Mouse (Mus musculus) heart, adult 9 months (tissue): Measurements from ENCODE around the gene Sec24d.
"Not testable (repeated sequence)": the region's sequence is repeated elsewhere in the genome, so short reads cannot be mapped to it uniquely, and the experiment has no call there.

Experiments used
- DNase-seq, 2 experiments: peaks; one replicate each; pipeline ENCODE4 v3.0.0; 2022; ENCODE audit warnings: low spot score in 2 of 2

Sec24d gene

DNA sequence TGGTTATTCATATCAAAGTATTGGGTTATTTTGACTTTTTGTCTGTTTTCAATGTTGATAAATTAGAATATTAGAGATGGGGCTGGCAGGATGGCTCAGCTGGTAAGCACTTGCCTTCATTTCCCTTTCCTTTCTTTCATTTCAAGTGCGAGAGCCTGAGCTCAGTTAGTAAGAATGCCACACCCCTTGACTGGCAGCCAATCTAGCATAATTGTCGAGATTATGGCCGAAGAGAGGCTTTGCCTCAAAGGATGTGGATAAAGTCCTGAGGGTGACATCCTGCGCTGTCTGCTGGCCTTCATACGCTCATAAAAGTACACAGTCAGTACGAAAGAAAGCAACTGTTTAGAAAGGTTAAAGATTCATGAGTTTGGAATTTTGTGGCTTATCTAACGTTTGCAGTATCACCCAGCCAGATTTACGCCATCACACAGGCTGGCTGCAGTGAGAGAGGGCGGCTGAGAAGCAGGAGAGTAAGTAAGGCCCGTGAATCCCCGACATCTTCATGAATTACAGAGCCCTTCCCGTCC lies 71.5 kb downstream of the Sec24d start:
- DNase-seq = no peak

DNA sequence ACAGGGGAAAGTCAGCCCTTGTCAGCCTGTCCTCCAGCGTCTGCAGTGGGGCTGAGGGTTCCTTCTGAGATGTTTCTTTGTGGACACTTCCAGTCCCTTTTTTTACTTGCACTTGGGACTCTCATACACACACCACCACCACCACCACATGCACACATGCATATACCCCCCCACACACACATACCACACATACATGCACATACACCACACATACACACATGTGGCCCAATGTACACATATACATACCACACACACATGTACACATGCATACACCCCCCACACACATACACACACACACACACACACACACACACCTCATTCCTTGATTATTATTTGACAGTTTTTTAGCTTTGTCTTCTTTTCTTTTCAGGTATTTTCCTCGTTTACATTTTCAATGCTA lies 73.8 kb downstream of the Sec24d start:
- DNase-seq = no peak

DNA sequence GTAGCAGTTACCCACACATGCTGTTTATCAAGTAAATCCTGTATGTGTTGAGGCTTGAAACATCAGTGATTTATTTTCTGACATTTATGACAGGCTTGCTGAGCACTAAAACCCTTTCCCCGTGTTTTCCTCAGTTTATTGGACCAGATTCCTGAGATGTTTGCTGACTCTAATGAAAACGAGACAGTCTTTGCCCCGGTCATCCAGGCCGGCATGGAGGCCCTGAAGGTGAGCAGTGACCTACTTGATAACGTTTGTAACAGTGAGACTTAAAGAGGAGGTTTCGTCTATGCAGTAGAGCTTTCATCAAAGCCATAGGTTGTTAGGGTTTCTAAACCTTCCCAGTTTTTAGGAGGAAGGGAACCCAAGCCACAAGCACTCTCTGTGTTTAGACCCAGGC lies 76.4 kb downstream of the Sec24d start:
- DNase-seq = no peak

DNA sequence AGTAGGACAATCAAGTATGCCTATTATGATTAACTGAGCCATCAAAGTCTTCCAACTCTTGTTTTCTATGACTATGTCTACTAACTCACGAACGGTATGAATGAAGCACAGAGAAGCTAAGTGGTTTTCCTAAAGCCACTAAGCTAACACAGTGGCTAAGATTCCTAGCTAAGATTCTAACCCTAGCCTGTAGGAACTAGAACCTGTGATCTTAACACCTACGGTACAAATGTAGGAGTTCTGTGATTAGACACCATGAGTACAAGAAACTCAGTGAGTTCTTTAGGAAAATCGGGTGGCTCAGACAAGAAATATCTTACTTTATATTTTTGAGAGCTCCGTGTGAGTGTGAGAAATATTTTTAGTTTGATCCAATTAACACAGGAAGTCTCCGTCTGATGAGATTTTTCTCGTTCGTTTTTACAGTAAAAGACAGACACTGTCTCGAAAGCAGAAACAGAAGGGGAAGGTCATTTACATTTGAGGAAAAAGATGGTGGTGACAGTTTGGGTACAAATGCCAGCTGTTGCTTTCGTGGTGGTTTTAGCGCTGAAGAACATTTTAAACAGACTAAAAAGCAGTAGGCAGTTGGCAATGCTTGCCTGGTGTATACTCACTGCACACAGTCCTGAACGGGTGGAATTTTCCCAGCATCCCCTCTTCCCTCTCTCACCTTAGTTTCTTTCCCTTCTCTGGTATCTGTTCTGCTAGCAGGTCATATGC lies 81.0 kb downstream of the Sec24d start:
- DNase-seq = no peak

DNA sequence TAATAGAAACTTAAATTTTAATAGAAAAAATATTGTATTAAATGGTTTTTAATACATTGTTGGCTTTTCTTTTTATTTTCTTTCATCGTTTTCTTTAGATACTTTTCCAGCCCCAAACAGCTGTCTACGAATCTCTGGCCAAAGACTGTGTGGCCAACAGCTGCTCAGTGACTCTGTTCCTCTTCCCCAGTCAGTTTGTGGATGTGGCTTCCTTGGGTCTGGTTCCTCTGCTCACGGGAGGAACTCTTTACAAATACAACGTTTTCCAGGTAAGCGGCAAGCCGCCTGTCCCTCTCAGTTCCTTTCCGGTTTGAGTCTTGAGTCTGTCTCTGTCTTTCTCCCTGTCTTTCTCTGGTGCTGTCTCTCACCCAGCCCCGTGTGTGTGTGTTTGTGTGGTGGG lies 83.3 kb downstream of the Sec24d start:
- DNase-seq = no peak

DNA sequence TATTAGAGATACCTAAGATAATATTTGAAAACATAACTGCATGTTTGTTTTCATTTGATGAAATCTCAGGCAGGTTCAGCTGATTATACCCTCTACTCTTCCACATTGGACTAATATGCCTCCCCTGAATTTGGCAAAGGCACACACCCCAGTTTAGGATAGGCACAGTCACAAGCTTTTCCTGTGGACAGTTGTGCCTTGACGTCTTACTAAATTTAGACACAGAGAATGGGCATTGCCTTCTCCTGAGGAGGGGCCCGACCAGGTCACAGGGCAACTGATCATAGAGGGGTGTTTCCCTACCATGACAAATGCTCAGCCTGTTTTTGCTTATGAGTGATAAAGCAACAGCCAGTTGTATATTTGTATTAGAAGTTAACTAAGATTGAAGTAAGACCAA lies 84.3 kb downstream of the Sec24d start:
- peak; percentile 48 to 52 for DNase-seq

DNA sequence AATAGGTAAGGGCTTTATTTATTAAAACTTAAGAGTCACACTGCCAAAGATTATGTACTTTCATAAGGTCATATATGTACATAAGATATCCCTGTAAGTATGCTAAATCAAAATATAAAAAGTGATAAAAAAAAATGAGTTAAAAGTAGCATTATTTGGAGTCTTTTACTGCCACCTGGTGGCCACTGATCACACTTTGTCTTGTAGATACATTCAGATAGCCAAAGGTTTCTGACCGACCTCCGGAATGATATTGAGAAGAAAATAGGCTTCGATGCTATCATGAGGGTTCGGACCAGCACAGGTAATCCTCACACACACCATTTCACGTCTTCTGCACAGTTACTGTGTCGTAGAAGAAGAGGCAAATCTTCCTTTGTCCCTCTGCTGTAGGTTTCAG lies 85.9 kb downstream of the Sec24d start:
- peak in 1 of 2 experiments; percentile 36 for DNase-seq

DNA sequence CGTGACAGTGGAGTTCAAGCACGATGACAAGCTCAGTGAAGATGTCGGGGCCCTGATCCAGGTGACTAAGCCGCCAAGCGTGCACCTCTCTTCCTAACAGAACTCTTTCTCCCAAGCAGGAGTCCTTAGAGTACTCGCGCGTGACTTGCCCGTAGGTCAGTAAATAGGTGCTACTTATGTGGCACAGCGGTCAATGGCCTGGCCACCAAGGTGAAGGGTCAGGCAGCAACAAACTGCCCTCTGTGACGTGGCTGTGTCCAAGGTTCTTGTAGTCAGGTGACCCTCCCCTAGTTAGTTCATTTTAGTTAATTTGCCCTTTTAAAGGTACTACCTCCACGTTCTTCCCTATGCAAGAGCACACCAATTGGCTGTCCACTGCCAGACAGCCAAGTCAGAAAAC lies 86.4 kb downstream of the Sec24d start:
- no peak for DNase-seq

DNA sequence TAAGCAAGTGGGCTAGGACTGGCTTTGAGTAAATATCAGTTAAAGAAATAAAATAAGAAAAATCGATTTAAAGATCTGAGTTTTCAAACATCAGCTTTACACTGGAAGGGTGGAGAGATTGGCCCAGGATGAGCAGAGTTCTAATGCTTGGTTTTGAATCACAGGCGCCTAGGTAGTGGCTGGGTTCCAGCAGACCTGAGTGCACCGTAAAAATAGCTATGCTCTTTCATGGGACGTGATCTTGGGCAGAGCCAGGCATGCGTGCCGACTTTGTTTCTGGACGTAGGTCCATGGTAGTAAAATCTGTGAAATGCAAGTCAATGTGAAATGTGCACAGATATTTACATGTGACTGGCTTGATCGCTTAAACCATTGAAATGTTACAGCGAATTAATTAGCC lies 87.1 kb downstream of the Sec24d start:
- peak in 1 of 2 experiments; percentile 54 for DNase-seq

DNA sequence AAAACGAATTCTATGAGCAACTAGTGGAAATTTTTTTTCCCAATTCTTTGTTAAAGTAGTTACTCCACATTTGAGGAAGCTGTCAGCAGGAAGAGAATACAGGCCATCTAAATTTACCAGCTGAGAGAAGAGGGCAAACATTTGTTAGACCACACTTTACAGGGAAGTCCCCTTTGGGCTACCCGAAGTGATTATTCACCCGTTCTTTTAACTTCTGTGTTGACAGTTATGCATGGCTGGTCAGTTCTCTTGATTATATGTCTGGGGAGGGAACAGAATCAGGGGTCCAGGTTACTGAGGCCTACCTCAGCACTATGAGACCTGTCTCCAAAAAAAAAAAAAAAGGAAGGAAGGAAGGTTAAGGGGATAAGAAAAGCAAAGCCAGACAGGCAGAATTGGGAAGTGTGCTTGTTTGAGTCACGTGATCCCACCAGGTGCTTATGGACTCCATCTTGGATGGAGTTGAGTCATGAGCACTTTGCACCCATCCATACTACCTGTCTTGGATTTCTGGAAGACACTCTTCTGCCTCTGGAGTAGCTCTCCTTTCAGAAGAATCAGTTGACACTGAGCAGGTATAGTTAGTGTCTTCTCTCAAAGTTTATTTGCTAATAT lies 89.2 kb downstream of the Sec24d start:
- DNase-seq = no peak

DNA sequence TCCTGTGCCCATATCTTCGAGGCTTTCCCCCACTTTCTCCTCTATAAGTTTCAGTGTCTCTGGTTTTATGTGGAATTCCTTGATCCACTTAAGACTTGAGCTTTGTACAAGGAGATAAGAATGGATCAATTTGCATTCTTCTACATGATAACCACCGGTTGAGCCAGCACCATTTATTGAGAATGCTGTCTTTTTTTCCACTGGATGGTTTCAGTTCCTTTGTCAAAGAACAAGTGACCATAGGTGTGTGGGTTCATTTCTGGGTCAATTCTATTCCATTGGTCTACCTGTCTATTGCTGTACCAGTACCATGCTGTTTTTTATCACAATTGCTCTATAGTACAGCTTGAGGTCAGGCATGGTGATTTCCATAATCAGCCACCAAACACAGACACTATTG lies 99.6 kb downstream of the Sec24d start:
- DNase-seq = not testable (repeated sequence)

DNA sequence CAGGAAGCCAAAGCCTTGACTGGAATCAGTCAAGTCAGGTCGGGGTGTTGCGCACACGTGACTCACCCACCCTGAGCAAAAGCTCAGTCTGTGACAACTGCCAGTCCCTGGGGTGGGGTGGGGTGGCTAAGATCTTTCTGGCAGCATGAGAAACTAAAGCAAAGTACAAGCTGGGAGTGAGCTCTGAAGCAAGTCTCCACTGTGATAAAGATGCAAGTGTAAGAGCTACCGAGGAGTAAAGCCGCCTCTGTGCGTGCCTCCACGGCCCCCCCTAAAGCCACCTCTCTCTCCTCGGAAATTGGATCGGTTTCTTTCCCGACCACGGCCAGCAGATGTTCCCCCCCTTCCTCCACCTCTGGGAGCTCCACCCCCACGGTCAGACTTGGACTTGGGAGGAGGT lies 101.9 kb downstream of the Sec24d start:
- no peak for DNase-seq

DNA sequence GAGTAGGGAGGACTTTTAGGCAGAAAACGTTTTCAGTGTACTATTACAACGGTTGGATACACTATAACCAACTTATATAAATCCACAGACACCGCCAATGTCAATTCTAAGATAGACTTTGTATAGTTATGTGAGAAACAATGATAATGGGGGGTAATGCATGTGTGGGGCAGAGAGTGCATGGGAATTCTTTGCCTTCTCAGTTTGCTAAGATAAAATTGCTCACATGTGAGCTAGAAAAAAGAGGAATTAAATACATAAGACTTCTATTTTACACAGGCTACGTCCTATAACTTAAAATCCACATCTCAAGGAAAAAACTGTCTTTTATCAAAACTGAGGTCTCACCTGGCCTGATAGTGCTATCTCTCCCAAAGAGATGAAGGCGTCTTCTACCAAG lies 103.7 kb downstream of the Sec24d start:
- no peak for DNase-seq

DNA sequence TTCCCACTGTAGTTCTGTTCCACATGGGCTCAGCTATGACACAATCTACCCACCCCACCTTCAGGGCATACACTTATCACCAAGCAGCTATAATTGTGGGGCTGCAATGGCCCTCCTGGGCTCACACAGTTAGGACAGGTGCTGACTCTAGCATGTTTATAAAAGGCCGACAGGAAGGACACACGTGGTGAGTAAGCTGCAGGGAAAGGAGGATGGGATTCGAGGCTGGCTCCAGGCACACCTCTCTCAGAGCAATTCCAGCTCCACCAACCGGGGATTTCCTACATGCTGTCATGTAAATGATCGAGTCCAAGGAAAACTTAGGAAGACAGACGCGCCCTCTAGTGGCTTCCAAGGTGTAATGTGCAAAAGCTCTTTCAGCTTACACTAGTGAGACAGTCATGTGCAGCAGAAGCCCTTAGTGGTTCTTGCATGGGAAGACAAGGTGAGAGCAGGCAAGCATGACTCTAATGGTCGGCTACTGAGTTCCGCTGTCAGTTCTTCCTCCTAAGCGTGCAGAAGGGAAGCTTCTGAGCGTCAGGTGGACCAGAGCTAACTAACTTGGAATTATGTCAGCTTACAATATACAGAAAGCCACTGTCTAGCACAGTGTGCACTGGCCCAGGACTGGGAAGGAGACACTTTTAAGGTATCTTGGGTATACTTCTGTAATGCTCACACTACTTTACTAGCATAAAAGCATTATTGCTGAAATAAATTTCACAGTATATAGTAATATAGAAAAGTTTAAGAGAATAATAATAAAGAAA lies 104.7 kb downstream of the Sec24d start:
- DNase-seq = peak; percentile 65 to 74

DNA sequence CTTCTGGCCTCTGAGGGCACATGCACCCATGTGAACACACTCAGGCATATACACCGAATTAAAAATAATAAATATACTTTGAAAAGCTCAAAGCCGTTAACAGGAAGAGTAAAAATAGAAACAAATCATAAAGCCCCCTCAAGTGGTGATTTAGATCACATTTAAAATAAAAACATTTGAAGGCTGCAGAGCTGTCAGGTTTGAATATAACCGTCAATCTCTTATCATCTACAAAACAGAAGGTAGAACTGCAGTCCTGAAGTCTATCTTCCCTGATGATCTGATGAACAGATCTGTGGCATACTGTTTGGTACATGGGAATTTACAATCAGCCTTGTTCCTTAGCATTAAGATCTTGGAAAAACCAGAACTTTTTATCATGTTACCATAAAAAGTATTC lies 109.3 kb downstream of the Sec24d start:
- DNase-seq = no peak

DNA sequence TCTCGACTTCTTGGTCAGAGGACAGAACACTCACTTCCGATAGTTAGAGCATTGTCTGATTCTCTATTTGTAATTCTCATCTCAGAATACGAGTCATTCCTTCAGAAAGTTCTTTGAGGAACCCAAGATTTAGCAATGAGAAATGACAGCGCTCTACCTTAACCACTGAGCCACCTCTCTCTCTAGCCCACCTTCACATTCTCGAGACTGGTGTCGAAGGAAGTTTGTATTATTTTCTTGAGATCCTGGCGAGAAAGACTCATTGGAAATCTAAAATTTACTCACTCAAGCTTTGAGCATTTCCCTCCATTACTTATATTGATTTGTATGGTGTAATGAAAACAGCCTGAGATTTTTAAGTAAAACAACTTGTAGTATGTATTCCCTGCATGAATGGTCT lies 117.2 kb downstream of the Sec24d start:
- DNase-seq = no peak

DNA sequence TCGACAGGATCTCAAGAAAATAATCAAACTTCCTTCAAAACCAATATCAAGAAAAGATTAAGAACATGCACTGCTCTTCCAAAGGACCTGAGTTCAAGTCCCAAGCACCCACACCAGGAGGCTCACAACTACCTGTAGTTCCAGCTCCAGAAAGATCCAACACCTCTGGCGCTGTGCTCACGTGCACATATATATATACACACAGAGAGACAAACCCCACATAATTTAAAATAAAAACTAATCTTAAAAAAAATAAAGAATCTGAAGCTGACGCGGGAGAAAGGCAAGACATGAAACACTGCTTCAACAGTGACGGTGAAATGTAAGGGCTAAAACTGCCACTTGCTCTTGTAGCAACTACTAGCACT lies 117.8 kb downstream of the Sec24d start:
- no peak for DNase-seq

DNA sequence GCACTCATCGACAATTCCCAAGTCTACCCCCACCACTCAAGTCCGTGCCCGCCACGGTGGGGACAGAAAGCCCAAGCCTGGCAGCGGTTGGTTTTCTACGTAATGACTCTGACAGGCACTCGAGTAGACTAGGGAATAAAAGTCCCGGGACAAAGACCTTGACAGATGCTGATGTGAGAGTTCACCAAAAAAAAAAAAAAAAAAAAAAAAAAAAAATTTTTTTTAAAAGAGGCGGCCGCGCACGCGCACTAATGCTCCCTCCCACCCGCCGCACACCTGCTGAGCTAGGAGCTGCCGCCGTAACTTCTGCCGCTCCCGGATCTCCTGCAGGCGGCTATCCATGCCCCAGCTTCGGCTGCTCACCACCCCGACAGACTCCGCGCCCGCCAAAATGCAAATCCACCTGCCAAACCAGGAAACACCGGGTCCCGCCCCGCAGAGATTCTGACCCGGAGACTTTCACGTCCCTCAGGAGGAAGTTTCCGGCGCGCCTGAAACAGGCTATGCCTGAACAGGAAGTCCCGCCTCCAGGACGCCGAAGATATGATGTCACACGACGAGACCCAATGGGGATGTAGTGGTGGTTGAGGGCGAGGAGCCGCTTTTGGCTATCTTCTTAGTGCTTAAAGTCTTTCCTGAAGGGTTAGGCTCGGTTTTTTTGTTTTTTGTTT lies 118.4 kb downstream of the Sec24d start, which contains the start of gene Mettl14:
TSS of gene Mettl14 (minus strand) at position 623 of the 671 bp plus-strand sequence.
- DNase-seq = peak; percentile 96

DNA sequence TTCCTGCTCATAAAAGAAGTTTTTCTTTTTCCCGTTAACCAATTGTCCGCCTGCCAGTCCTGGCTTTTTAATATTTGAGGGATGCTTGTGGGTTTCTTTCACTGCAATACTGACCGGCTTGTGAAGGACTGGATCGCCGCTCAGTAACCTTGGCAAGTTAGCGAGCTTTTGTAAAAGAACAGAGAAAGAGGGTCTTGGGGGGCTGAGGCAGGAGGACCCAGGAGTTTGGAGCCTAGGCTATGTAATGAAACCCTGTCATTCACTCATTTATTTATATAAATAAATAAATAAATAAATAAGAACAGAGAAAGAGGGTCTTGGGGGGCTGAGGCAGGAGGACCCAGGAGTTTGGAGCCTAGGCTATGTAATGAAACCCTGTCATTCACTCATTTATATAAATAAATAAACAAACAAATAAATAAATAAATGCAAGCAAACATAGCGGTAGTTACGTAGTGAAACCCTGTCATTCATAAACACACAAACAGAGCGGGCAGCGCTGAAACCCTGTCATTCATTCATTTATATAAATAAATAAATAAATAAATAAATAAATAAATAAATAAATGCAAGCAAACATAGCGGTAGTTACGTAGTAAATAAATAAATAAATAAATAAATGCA lies 119.0 kb downstream of the Sec24d start:
- DNase-seq = not testable (repeated sequence)

DNA sequence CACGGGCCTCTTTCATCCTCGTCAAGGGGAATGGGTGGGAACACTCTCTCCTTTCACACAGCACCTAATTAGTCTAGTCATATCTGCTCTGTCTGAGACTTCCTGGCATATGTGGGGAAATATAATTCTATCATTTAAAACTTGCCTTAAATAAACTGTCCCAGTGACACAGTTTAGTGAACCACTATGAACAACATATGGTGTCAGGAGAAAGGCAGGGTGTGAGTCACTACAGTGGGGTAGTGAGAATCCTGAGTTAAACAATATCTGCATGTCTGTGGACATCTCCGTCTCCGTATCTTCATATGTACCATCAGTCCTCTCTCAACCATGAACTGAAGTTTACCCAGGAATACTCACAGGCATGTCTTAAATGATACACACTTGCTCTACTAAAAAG lies 123.9 kb downstream of the Sec24d start:
- no peak for DNase-seq

DNA sequence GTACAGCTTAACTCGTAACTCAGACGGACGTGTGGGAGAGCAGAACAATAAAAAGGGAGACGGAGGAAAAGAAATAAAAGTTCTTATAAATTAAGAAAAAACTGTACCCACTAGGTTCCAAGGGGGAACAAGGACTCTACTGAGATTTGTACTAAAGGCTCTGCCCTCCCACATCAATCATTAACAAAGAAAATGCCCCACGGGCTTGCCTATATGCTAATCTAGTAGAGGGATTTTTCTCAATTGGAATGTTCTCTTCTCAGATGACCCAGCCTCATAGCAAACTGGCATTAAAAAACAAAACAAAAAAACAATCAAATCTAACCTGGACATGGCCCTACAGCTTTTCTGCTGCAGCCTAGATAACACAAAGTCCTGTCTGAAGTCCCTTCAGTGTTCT lies 128.4 kb downstream of the Sec24d start:
- no peak for DNase-seq
